Mouse (Mus musculus): Measurements from ENCODE around the gene Tbc1d8.

GRCm38 (mm10) chr1:39394096-39394495 is 84.5 kb downstream of the Tbc1d8 start:
- no peak for TF ChIP-seq EP300 (optimal IDR thresholded peaks at IDR 0.05)
- no peak for TF ChIP-seq CTCF (IDR thresholded peaks at IDR 0.05; ENCODE audit: low read depth)
